Mouse (Mus musculus): ENCODE measurements at regions not wholly inside any gene's neighbourhood (a gene's known extent, or its start where the extent isn't known, plus 50 kb on each side); places are given as distances from the start of the nearest gene placed in this dataset.

DNA sequence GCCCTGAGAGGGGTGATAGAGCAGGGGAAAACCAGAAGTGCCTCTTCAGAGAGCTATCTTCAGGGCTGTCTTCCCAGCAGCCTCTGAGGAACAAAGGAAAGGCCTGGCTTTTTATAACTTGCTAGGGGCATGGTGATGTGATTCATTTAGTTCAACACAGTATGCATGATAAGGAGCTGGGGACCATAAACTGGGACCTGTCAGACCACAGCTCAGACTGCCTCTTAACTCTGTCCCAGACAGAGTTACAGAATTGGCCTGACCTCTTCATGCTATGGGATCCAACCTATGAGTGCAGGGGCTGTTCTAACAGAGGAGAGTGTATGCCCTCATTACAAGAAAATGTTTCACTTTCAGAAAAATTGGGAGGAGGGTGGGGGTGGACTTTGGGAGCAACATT, 59.3 kb upstream of the Il12b start:
- DNase-seq (ENCODE audit: low spot score): no peak

DNA sequence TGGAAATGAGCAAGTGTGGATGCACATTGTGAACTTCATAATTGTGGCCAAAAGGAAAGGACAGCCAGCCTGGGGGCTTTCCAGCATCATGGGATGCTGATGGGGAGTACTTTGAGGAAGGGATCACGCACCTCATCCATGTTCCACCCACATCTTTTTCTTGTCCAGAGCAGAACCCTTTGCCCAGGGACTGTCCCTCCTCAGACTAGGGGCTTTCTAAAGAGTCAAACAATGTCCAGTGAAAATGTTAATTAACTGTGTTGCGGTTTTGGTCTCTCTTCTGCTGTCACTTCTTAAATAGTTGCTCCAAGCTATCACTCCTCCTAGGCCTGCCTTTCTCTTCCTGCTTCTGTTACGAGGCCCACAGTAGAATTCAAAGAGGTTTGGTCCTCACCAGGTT, 51.6 kb upstream of the Il12b start:
- no peak for DNase-seq (ENCODE audit: low spot score)

GRCm38 (mm10) chr11:44349546-44349945, 50.3 kb upstream of the Il12b start:
- DNase-seq (ENCODE audit: low spot score): no peak

All from urinary bladder, postnatal 25 days (tissue).